Mouse (Mus musculus) stomach, embryonic 16.5 days (tissue): Measurements from ENCODE around the gene B130006D01Rik. TPM values are rescaled to one million over a fixed set of nuclear protein-coding genes. Genes with fewer than 3 reads are reported as not detected.

Experiments
- ATAC-seq: fragments of 200-750 bp; cut with Nextera tagmentation; 2 replicates; pipeline ENCODE4 v1.8.0; 2017; ENCODE audit warnings: moderate number of reproducible peaks, moderate TSS enrichment; ENCODE audit not compliant: insufficient read depth, low FRiP score
- H3K27ac ChIP-seq: fragments of 300-500 bp; sonication (generic); 2 replicates; pipeline ENCODE4 v1.5.1; 2014; ENCODE audit warnings: low read length
- H3K27me3 ChIP-seq: fragments of 300-500 bp; sonication (generic); 2 replicates; pipeline ENCODE4 v1.6.1; 2014; ENCODE audit warnings: low read length, control low read depth, mixed read lengths; ENCODE audit not compliant: control insufficient read depth, insufficient read depth
- H3K36me3 ChIP-seq: fragments of 300-500 bp; sonication (generic); 2 replicates; pipeline ENCODE4 v1.6.1; 2014; ENCODE audit warnings: low read length; ENCODE audit not compliant: control insufficient read depth, insufficient read depth
- H3K4me1 ChIP-seq: fragments of 300-500 bp; sonication (generic); 2 replicates; pipeline ENCODE4 v1.6.1; 2014; ENCODE audit warnings: low read length, control low read depth, mixed read lengths; ENCODE audit not compliant: control insufficient read depth, insufficient read depth
- H3K4me2 ChIP-seq: fragments of 300-500 bp; sonication (generic); 2 replicates; pipeline ENCODE4 v1.6.1; 2014; ENCODE audit warnings: low read depth, low read length, mixed read lengths
- H3K4me3 ChIP-seq: fragments of 300-500 bp; sonication (generic); replicated peaks from 2 replicates; pipeline ENCODE4 v1.5.1; 2014; ENCODE audit warnings: mild to moderate bottlenecking, low read length
- H3K9ac ChIP-seq: fragments of 300-500 bp; sonication (generic); 2 replicates; pipeline ENCODE4 v1.6.1; 2014; ENCODE audit warnings: low read length
- H3K9me3 ChIP-seq: fragments of 300-500 bp; sonication (generic); replicated peaks from 2 replicates; pipeline ENCODE4 v1.6.1; 2016; ENCODE audit warnings: low read length, control low read depth; ENCODE audit not compliant: control insufficient read depth
- WGBS: fragments of 180-500 bp; shearing (Covaris S2); extraction: QIAGEN DNeasy Blood & Tissue Kit; methylation state at CpG from one replicate; pipeline ENCODE4 v1.1.7; 2014; 5-methylcytosine and 5-hydroxymethylcytosine counted together
- polyA plus RNA-seq: library from polyadenylated mRNA; unstranded; fragments of >200 nt; fragmentation: Nextera tagmentation; extraction: Ambion mirVana; gene quantifications from 2 replicates; pipeline ENCODE4 v1.2.1, GENCODE M21; 2015

The B130006D01Rik gene
- polyA plus RNA-seq, 1 experiment from 2014 or later = 1.3 TPM

DNA sequence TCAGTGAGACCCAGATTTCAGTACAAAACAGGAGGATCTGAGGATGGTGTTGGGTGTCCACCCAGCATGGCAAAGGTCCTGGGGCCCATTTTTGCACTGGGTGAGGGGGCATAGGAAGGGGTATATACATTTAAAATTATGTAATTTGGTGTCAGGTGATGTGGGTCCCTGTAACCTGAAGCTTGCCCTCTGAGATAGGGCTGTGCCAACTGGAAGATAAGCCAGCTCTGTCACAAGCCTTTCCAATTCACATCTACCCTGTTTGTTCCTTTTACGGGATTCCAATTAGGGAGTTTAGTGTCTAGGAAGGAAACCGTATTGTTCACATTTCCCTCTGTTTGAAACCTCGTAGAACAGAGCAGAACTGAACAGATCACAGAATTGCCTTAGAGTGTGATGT is 49.9 kb downstream of the B130006D01Rik start:
- H3K36me3 ChIP-seq = no peaks in the 10 kb centered on the region
- H3K9me3 ChIP-seq = no peaks in the 10 kb centered on the region
- no peak overlapping the region for H3K4me2 ChIP-seq
- peaks cover 8% of the 10 kb centered on the region; the same call in 1 of the 2 replicates for H3K4me1 ChIP-seq
- 85% methylated on average over 3 of the region's 3 CpGs for WGBS
- H3K9ac ChIP-seq = no peak overlapping the region
- H3K27ac ChIP-seq = no peak overlapping the region
- H3K4me3 ChIP-seq = no peak overlapping the region
- no peak for ATAC-seq
- no peaks in the 10 kb centered on the region for H3K27me3 ChIP-seq

Other genes with a start within 250 kb of the B130006D01Rik start
- 0.50 and 0.62 TPM in 2 replicates for gene Nxph3, start 209.0 kb upstream of the B130006D01Rik start, polyA plus RNA-seq
- gene Ngfr, start 135.9 kb upstream of the B130006D01Rik start, polyA plus RNA-seq = 13.2 and 15.0 TPM in 2 replicates
- gene Phb, start 56.6 kb upstream of the B130006D01Rik start, polyA plus RNA-seq = 209 and 221 TPM in 2 replicates
- gene Zfp652, start 10.9 kb upstream of the B130006D01Rik start, polyA plus RNA-seq = 20.8 and 22.4 TPM in 2 replicates
- 0.54 and 0.94 TPM in 2 replicates for gene Phospho1, start 100.9 kb downstream of the B130006D01Rik start, polyA plus RNA-seq
- 16.1 and 18.2 TPM in 2 replicates for gene Gngt2, start 113.6 kb downstream of the B130006D01Rik start, polyA plus RNA-seq
- gene Abi3, start 118.9 kb downstream of the B130006D01Rik start, polyA plus RNA-seq = 9.7 and 9.9 TPM in 2 replicates
- gene B4galnt2, start 191.3 kb downstream of the B130006D01Rik start, polyA plus RNA-seq = 3.0 and 4.5 TPM in 2 replicates